Mouse (Mus musculus) mouse embryonic stem cell (cell line): ENCODE results near the gene Rpl9-ps6.
"Not testable (repeated sequence)": the region's sequence is repeated elsewhere in the genome, so short reads cannot be mapped to it uniquely, and the experiment has no call there.

ENCODE experiments used
- in situ Hi-C, 2 experiments: fragments of 300-500 bp; cut with MboI; formaldehyde crosslinking; loops; 1 replicate in 1 of 2; 3 replicates in 1 of 2; pipeline ENCODE4 v1.14.3; 2019 to 2020; ENCODE audit warnings: low sequenced_read_pairs in 2 of 2, low pct_unique_long_range_greater_than_20kb in 1 of 2, mixed read lengths in 1 of 2; ENCODE audit not compliant: unreplicated experiment in 1 of 2

Rpl9-ps6 gene

GRCm38 (mm10) chr19:32466478-32466877 lies at the start of gene Rpl9-ps6:
Gene Rpl9-ps6, minus strand, starts transcription at chr19:32466578.
- in situ Hi-C loops, result no loop called here

- in situ Hi-C loops, result no loop called here
Measured at GRCm38 (mm10) chr19:32512518-32512917, 46.1 kb upstream of the Rpl9-ps6 start.

GRCm38 (mm10) chr19:32510962-32511361 lies 44.6 kb upstream of the Rpl9-ps6 start:
- in situ Hi-C loops, result no loop called here

- in situ Hi-C loops, result no loop called here
Measured at GRCm38 (mm10) chr19:32510267-32510666, 43.9 kb upstream of the Rpl9-ps6 start.

- in situ Hi-C loops, result no loop called here
Measured at GRCm38 (mm10) chr19:32507526-32507925, 41.1 kb upstream of the Rpl9-ps6 start.

GRCm38 (mm10) chr19:32507100-32507499 lies 40.7 kb upstream of the Rpl9-ps6 start:
- in situ Hi-C loops, result no loop called here

- in situ Hi-C loops, result no loop called here
Measured at GRCm38 (mm10) chr19:32506514-32506913, 40.1 kb upstream of the Rpl9-ps6 start.

GRCm38 (mm10) chr19:32506081-32506480 lies 39.7 kb upstream of the Rpl9-ps6 start:
- in situ Hi-C loops, result no loop called here

- in situ Hi-C loops, result no loop called here
Measured at GRCm38 (mm10) chr19:32501414-32501813, 35.0 kb upstream of the Rpl9-ps6 start.

- in situ Hi-C loops, result no loop called here
Measured at GRCm38 (mm10) chr19:32498002-32498401, 31.6 kb upstream of the Rpl9-ps6 start.

- in situ Hi-C loops, result no loop called here
Measured at GRCm38 (mm10) chr19:32497411-32497810, 31.0 kb upstream of the Rpl9-ps6 start.

GRCm38 (mm10) chr19:32495034-32495433 lies 28.7 kb upstream of the Rpl9-ps6 start:
- in situ Hi-C loops, result no loop called here

GRCm38 (mm10) chr19:32494611-32495010 lies 28.2 kb upstream of the Rpl9-ps6 start:
- in situ Hi-C loops, result no loop called here

- in situ Hi-C loops, result no loop called here
Measured at GRCm38 (mm10) chr19:32493471-32493870, 27.1 kb upstream of the Rpl9-ps6 start.

- in situ Hi-C loops, result no loop called here
Measured at GRCm38 (mm10) chr19:32492981-32493380, 26.6 kb upstream of the Rpl9-ps6 start.

GRCm38 (mm10) chr19:32492339-32492738 lies 26.0 kb upstream of the Rpl9-ps6 start:
- in situ Hi-C loops, result no loop called here

GRCm38 (mm10) chr19:32490976-32491375 lies 24.6 kb upstream of the Rpl9-ps6 start:
- in situ Hi-C loops, result no loop called here

GRCm38 (mm10) chr19:32489166-32489895 lies 23.0 kb upstream of the Rpl9-ps6 start:
- in situ Hi-C loops, result no loop called here

GRCm38 (mm10) chr19:32487595-32488255 lies 21.3 kb upstream of the Rpl9-ps6 start:
- in situ Hi-C loops, result no loop called here

GRCm38 (mm10) chr19:32486106-32486724 lies 19.8 kb upstream of the Rpl9-ps6 start:
- in situ Hi-C loops, result not testable (repeated sequence)
